Mouse (Mus musculus): Measurements from ENCODE around the gene Rprml. TPM values are rescaled to one million over a fixed set of nuclear protein-coding genes. Genes with fewer than 3 reads are reported as not detected.
A peak's percentile ranks its signal among the peaks of the same experiment; 100 is the strongest.

Gene Rprml
- polyA plus RNA-seq, 1 experiment = 1.0 TPM

DNA sequence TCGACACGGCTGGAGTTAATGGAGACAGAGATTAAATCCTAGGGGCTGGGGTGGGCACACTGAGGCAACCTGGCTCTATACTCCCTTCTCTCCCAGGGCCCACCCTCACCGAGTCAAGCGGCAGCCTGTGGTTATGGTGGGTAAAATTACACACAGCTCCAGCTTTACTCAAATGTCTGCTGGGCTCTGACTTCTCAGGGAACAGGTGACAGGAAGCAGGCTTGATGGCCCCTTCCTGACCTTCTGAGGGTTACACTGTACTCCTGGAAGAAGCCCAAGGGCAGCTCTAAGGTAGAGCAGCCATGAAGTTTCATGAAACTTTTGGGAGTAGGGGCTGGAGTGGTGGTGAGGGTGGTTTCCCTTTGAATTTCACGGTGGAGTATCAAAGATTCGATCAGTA lies 37.3 kb downstream of the Rprml start:
- Histone ChIP-seq H3K4me1 (ENCODE audit: control insufficient read depth, insufficient read depth, insufficient read length, low read length) (peaks cover 13% of the 10 kb centered on the region), H3K27ac (replicated peaks; ENCODE audit: low read depth, low read length) (no peak overlapping the region), H3K4me3 (ENCODE audit: insufficient read depth, low read depth, low read length) (no peak overlapping the region)

DNA sequence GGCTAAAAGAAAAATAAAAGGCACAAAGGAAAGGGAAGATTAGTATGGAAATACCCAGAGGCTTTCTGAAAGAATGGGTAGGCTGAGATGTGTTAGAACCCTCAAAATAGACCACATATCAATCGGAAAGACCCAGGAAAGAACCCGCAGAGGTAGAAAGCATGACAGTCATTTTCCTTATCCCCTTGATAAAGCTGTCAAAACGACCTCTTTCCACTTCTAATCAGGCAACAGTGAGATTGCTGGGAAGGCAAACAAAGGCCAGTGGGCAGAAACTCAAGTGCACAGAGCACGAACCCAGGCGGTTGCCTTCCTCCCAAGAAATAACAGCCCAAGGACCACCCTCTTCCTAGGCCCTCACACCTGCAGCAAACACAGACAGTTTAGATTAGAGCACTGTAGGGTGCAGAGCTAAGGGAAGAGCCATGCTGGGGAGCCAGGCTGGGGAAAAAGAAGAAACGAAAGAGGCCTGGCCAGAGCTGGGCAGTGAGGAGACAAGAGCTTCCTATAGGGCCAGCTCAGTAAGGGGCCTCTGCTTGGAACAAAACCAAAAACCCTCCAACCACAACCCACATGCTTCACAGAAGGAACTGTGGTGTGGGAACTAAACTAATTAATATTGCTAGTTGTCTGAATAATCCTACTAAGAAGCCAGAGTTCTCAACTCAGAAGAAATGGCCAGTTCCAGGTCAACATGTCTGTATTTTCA lies 39.1 kb downstream of the Rprml start:
- H3K27ac ChIP-seq (replicated peaks; ENCODE audit: low read depth, low read length) = no peak overlapping the region
- H3K4me1 ChIP-seq (ENCODE audit: control insufficient read depth, insufficient read depth, insufficient read length, low read length) = peaks cover 15% of the 10 kb centered on the region
- H3K4me3 ChIP-seq (ENCODE audit: insufficient read depth, low read depth, low read length) = no peak overlapping the region

- H3K4me3 ChIP-seq (ENCODE audit: insufficient read depth, low read depth, low read length) = no peak overlapping the region
- H3K4me1 ChIP-seq (ENCODE audit: control insufficient read depth, insufficient read depth, insufficient read length, low read length) = peaks cover 15% of the 10 kb centered on the region
- no peak overlapping the region for H3K27ac ChIP-seq (replicated peaks; ENCODE audit: low read depth, low read length)
These were observed 39.6 kb downstream of the Rprml start for GRCm38 (mm10) chr11:103688980-103689378.

DNA sequence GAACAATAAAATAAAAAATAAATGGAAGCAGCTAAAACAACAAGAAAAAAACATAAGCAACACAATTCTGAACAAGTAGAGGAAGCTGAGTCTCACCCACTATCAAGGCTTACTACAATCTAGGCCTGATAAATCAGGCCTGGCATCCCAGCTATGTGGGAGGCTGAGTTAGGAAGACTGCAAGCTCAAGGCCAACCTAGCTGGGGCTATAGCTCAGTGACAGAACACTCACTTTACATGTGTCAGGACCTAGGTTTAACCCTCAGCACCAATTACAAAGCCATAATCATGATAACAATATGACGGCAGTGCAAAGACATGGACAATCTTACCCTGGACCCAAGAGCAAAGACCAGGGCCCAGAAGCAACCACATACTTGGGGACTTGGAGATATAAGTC lies 41.7 kb downstream of the Rprml start:
- Histone ChIP-seq H3K27ac (replicated peaks; ENCODE audit: low read depth, low read length) (no peak overlapping the region), H3K4me3 (ENCODE audit: insufficient read depth, low read depth, low read length) (no peak overlapping the region), H3K4me1 (ENCODE audit: control insufficient read depth, insufficient read depth, insufficient read length, low read length) (peaks cover 15% of the 10 kb centered on the region)

GRCm38 (mm10) chr11:103693241-103693640 lies 43.9 kb downstream of the Rprml start:
- Histone ChIP-seq H3K4me1 (ENCODE audit: control insufficient read depth, insufficient read depth, insufficient read length, low read length) (peaks cover 16% of the 10 kb centered on the region), H3K27ac (replicated peaks; ENCODE audit: low read depth, low read length) (no peak overlapping the region), H3K4me3 (ENCODE audit: insufficient read depth, low read depth, low read length) (no peak overlapping the region)

- Histone ChIP-seq H3K4me3 (ENCODE audit: insufficient read depth, low read depth, low read length) (peak overlapping the region; percentile 91), H3K27ac (replicated peaks; ENCODE audit: low read depth, low read length) (peak overlapping the region; percentile 100), H3K4me1 (ENCODE audit: control insufficient read depth, insufficient read depth, insufficient read length, low read length) (peaks cover 4% of the 10 kb centered on the region; the same call in 1 of the 2 replicates)
These were observed 47.6 kb downstream of the Rprml start for GRCm38 (mm10) chr11:103696851-103697564.

DNA sequence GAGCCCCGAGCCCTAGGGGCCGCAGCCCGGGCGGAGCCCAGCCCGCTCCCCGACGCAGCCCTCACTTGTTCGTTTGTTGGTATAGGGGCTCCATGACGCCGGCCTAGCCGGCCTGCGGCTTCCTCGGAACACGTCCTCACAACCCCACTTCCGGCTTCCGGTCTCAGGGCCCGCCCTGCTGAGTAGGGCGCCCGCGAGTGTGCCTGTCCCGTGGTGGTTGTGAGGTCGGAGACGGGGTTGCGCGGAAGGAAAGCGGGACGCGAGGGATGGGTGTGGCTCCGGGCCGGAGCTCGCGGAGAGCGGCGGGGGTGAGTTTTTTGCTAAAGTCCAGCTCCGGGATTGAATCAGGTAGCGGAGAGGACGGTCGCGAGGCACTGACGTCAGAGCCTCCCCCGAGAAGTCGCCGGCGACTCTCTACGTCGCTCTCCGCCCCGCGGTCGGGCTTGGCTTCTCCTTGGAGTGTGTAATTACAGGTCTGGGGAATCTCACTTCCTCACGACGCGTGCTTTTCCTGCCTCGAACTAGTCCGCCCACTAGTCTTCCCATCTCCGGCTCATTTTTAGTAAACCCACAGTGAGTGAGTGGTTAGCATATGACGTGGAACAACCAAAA lies 48.3 kb downstream of the Rprml start, which contains the start of gene Gosr2:
Gosr2 (minus strand) TSS at position 334 of the 612 bp plus-strand sequence.
- Histone ChIP-seq H3K27ac (replicated peaks; ENCODE audit: low read depth, low read length) (peak within 1 kb of the TSS; percentile 100), H3K4me3 (ENCODE audit: insufficient read depth, low read depth, low read length) (peak within 1 kb of the TSS; percentile 91), H3K4me1 (ENCODE audit: control insufficient read depth, insufficient read depth, insufficient read length, low read length) (peaks cover 2% of the 10 kb centered on the region; the same call in 1 of the 2 replicates)

DNA sequence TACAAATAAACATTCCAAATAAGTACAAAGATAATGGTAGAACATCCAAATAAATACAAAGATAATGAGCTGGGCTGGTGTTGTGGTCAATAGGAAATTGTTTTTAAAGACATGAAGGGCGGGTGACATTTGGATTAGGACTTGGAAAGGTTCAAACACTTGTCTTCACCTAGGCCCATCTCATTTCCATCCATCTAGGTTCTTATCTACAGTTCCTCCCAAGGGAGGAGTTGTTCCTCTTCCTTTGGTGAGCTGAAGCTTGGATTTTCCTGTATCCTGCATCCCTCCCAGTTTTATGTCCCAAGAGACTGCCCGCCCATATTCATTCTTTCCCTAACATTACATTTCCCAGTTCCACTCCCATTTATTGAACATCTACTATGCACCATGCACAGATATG lies 48.9 kb downstream of the Rprml start:
- H3K4me3 ChIP-seq (ENCODE audit: insufficient read depth, low read depth, low read length) = peak overlapping the region; percentile 91
- H3K27ac ChIP-seq (replicated peaks; ENCODE audit: low read depth, low read length) = peak overlapping the region; percentile 100
- H3K4me1 ChIP-seq (ENCODE audit: control insufficient read depth, insufficient read depth, insufficient read length, low read length) = 0 out of 2 replicates have a peak, but pooled peaks cover 2% of the 10 kb centered on the region

Other genes starting within 250 kb of the Rprml start
- 13.4 and 14.6 TPM in 2 replicates for gene Plekhm1, start 236.9 kb upstream of the Rprml start, polyA plus RNA-seq (2012; ENCODE audit: insufficient read depth, insufficient read length, missing spikeins)
- not detected in 2 replicates for gene Lrrc37a, start 145.0 kb upstream of the Rprml start, polyA plus RNA-seq (2012; ENCODE audit: insufficient read depth, insufficient read length, missing spikeins)
- not detected in 2 replicates for gene Gm884, start 28.4 kb upstream of the Rprml start, polyA plus RNA-seq (2012; ENCODE audit: insufficient read depth, insufficient read length, missing spikeins)
- gene Lyzl6, start 10.7 kb upstream of the Rprml start, polyA plus RNA-seq (2012; ENCODE audit: insufficient read depth, insufficient read length, missing spikeins) = not detected in 2 replicates
- gene Gosr2, start 48.3 kb downstream of the Rprml start, polyA plus RNA-seq (2012; ENCODE audit: insufficient read depth, insufficient read length, missing spikeins) = 28.2 and 44.0 TPM in 2 replicates
- gene Wnt9b, start 100.3 kb downstream of the Rprml start, polyA plus RNA-seq (2012; ENCODE audit: insufficient read depth, insufficient read length, missing spikeins) = not detected in 2 replicates
- gene Wnt3, start 124.6 kb downstream of the Rprml start, polyA plus RNA-seq (2012; ENCODE audit: insufficient read depth, insufficient read length, missing spikeins) = not detected in 2 replicates